Mouse (Mus musculus): ENCODE measurements around the gene Gm11114. TPM values are rescaled to one million over a fixed set of nuclear protein-coding genes. Genes with fewer than 3 reads are reported as not detected.

The Gm11114 gene
- polyA plus RNA-seq, 1 experiment from 2014 or later: not detected

DNA sequence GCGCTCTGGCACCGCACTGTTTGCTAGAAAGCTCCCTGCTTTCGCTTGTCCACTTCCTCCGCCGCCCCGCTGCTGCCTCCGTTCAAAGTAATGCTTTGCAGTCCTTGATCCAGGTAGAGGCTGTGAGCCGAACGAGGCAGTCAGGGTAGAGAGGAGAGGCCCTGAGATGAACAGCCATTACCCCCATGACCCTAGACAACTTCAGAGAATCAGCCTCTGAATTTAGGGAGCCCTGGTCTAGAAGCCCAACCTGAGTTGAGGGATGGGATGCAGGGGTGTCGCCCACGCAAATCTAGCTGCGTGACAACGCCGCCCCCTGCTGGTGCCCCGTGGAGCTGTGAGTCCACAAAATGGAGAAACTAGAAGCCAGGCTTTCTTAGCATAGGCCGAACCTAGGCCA lies 15.7 kb downstream of the Gm11114 start:
- Histone ChIP-seq H3K9ac (ENCODE audit: low read depth, low read length) (peak overlapping the region; percentile 49), H3K9me3 (replicated peaks; ENCODE audit: low read length) (no peaks in the 10 kb centered on the region), H3K4me3 (replicated peaks; ENCODE audit: low read depth, low read length) (peak overlapping the region; percentile 71), H3K4me2 (ENCODE audit: low read length) (peak overlapping the region; percentile 96), H3K27me3 (ENCODE audit: insufficient read depth, low read length) (no peaks in the 10 kb centered on the region), H3K36me3 (ENCODE audit: insufficient read depth, low read length) (no peaks in the 10 kb centered on the region), H3K4me1 (replicated peaks; ENCODE audit: insufficient read depth, low read length) (no peaks in the 10 kb centered on the region; the same call in 1 of the 2 replicates), H3K27ac (peak overlapping the region; percentile 72; the same call in 1 of the 2 replicates)
- TF ChIP-seq CTCF (IDR thresholded peaks at IDR 0.05; ENCODE audit: low read depth): peak; percentile 95
- ATAC-seq (replicated peaks; ENCODE audit: low FRiP score, low read depth) (peak; percentile 48), DNase-seq (ENCODE audit: low spot score) (peak; percentile 88)
- under 1% methylated on average over 16 of the region's 16 CpGs for WGBS

DNA sequence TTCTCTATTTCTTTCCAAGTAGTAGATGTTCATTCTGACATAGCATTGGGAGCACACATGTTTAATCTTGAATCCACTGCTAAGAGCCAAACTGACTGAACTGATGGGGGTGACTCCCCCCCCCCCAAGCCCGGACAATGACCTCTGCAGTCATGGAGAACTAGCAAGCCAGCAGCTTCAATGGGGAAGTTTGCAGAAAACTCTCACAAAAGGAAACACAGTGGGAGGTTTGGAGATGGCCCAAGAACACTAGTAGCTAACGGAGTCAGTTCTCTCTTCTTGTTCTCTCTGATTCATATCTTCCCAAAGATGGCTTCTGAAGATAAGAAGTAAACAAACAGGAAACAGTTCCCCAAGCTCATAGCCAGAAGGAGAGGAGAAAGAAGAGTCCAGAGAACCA lies 18.9 kb downstream of the Gm11114 start:
- H3K9ac ChIP-seq (ENCODE audit: low read depth, low read length): no peak overlapping the region
- no peak for TF ChIP-seq CTCF (IDR thresholded peaks at IDR 0.05; ENCODE audit: low read depth)
- no peaks in the 10 kb centered on the region for H3K9me3 ChIP-seq (replicated peaks; ENCODE audit: low read length)
- no peaks in the 10 kb centered on the region for H3K36me3 ChIP-seq (ENCODE audit: insufficient read depth, low read length)
- H3K4me3 ChIP-seq (replicated peaks; ENCODE audit: low read depth, low read length): no peak overlapping the region
- DNase-seq (ENCODE audit: low spot score): peak; percentile 43
- H3K27me3 ChIP-seq (ENCODE audit: insufficient read depth, low read length): no peaks in the 10 kb centered on the region
- no peak for ATAC-seq (replicated peaks; ENCODE audit: low FRiP score, low read depth)
- no peaks in the 10 kb centered on the region for H3K4me1 ChIP-seq (replicated peaks; ENCODE audit: insufficient read depth, low read length)
- H3K4me2 ChIP-seq (ENCODE audit: low read length): no peak overlapping the region
- WGBS: 57% methylated on average over 2 of the region's 2 CpGs
- H3K27ac ChIP-seq: no peak overlapping the region

DNA sequence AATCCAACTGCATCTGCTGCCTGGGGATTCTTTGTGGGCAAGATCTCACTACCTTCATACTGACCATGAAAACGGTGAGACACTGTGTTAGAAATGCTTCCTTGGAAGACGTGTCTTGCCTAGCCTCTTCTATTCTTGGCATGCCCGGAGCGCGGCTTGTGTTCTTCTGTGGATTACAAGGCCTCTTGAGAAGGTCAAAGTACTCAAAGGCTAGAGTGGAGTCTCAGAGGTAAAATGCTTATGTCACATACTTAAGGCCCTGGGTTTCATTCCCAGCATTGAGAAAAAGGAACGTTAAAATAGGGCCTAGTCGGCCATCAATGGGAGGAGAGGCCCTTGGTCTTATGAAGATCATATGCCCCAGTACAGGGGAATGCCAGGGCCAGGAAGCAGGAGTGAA lies 23.5 kb downstream of the Gm11114 start:
- TF ChIP-seq CTCF (IDR thresholded peaks at IDR 0.05; ENCODE audit: low read depth): no peak
- no peak for ATAC-seq (replicated peaks; ENCODE audit: low FRiP score, low read depth)
- 89% methylated on average over 7 of the region's 7 CpGs for WGBS

GRCm38 (mm10) chr9:85340303-85340702 lies 27.7 kb downstream of the Gm11114 start:
- H3K4me2 ChIP-seq (ENCODE audit: low read length): no peak overlapping the region
- no peaks in the 10 kb centered on the region for H3K9me3 ChIP-seq (replicated peaks; ENCODE audit: low read length)
- no peak for DNase-seq (ENCODE audit: low spot score)
- WGBS: 81% methylated on average over 3 of the region's 3 CpGs
- H3K27me3 ChIP-seq (ENCODE audit: insufficient read depth, low read length): no peaks in the 10 kb centered on the region
- H3K9ac ChIP-seq (ENCODE audit: low read depth, low read length): no peak overlapping the region
- TF ChIP-seq CTCF (IDR thresholded peaks at IDR 0.05; ENCODE audit: low read depth): no peak
- H3K4me3 ChIP-seq (replicated peaks; ENCODE audit: low read depth, low read length): no peak overlapping the region
- no peaks in the 10 kb centered on the region for H3K36me3 ChIP-seq (ENCODE audit: insufficient read depth, low read length)
- ATAC-seq (replicated peaks; ENCODE audit: low FRiP score, low read depth): no peak
- H3K4me1 ChIP-seq (replicated peaks; ENCODE audit: insufficient read depth, low read length): no peaks in the 10 kb centered on the region
- no peak overlapping the region for H3K27ac ChIP-seq

More for the DNA sequence above, 23.5 kb downstream of the Gm11114 start:
- DNase-seq (ENCODE audit: low spot score): no peak
- Histone ChIP-seq H3K9ac (ENCODE audit: low read depth, low read length) (no peak overlapping the region), H3K4me3 (replicated peaks; ENCODE audit: low read depth, low read length) (no peak overlapping the region), H3K27ac (no peak overlapping the region), H3K4me2 (ENCODE audit: low read length) (no peak overlapping the region), H3K36me3 (ENCODE audit: insufficient read depth, low read length) (no peaks in the 10 kb centered on the region), H3K9me3 (replicated peaks; ENCODE audit: low read length) (no peaks in the 10 kb centered on the region), H3K4me1 (replicated peaks; ENCODE audit: insufficient read depth, low read length) (no peaks in the 10 kb centered on the region), H3K27me3 (ENCODE audit: insufficient read depth, low read length) (no peaks in the 10 kb centered on the region)

- no peak overlapping the region for H3K4me2 ChIP-seq (ENCODE audit: low read length)
- TF ChIP-seq CTCF (IDR thresholded peaks at IDR 0.05; ENCODE audit: low read depth): no peak
- no peaks in the 10 kb centered on the region for H3K9me3 ChIP-seq (replicated peaks; ENCODE audit: low read length)
- H3K27ac ChIP-seq: no peak overlapping the region
- H3K27me3 ChIP-seq (ENCODE audit: insufficient read depth, low read length): no peaks in the 10 kb centered on the region
- H3K36me3 ChIP-seq (ENCODE audit: insufficient read depth, low read length): no peaks in the 10 kb centered on the region
- H3K9ac ChIP-seq (ENCODE audit: low read depth, low read length): no peak overlapping the region
- DNase-seq (ENCODE audit: low spot score) (no peak), ATAC-seq (replicated peaks; ENCODE audit: low FRiP score, low read depth) (no peak)
- H3K4me3 ChIP-seq (replicated peaks; ENCODE audit: low read depth, low read length): no peak overlapping the region
- WGBS: 61% methylated on average over 8 of the region's 8 CpGs
- no peaks in the 10 kb centered on the region for H3K4me1 ChIP-seq (replicated peaks; ENCODE audit: insufficient read depth, low read length)
These were observed 30.6 kb downstream of the Gm11114 start for GRCm38 (mm10) chr9:85342892-85343785.

- Histone ChIP-seq H3K36me3 (ENCODE audit: insufficient read depth, low read length) (no peaks in the 10 kb centered on the region), H3K27me3 (ENCODE audit: insufficient read depth, low read length) (no peaks in the 10 kb centered on the region), H3K27ac (no peak overlapping the region), H3K4me3 (replicated peaks; ENCODE audit: low read depth, low read length) (no peak overlapping the region), H3K4me1 (replicated peaks; ENCODE audit: insufficient read depth, low read length) (no peaks in the 10 kb centered on the region), H3K4me2 (ENCODE audit: low read length) (peak overlapping the region; percentile 16), H3K9me3 (replicated peaks; ENCODE audit: low read length) (no peaks in the 10 kb centered on the region), H3K9ac (ENCODE audit: low read depth, low read length) (no peak overlapping the region)
- ATAC-seq (replicated peaks; ENCODE audit: low FRiP score, low read depth): no peak
- no peak for TF ChIP-seq CTCF (IDR thresholded peaks at IDR 0.05; ENCODE audit: low read depth)
- WGBS: 24% methylated on average over 10 of the region's 10 CpGs
- DNase-seq (ENCODE audit: low spot score): peak; percentile 47
These were observed 35.4 kb downstream of the Gm11114 start for GRCm38 (mm10) chr9:85347823-85348523.
